ENCODE assay signal across 36 mouse cellular contexts in genomic region chr4:147977726-147978125, GRCm38 (mm10). TPM values are rescaled to one million over a fixed set of nuclear protein-coding genes. Genes with fewer than 3 reads are reported as not detected.
"Had no signal": no experiment of that assay in that cellular context is flagged by ENCODE, and none has a peak within 500 bp of the region (broad histone marks: within the 10 kb centered on the region; RNA-seq: fewer than 3 reads in every experiment).

No protein-coding gene starts in this region.

- H3K9ac ChIP-seq: heart, embryonic 12.5 days; hindbrain, embryonic 12.5 days; hindbrain, embryonic 14.5 days; intestine, embryonic 15.5 days; limb, embryonic 13.5 days; limb, embryonic 15.5 days; liver, embryonic 12.5 days; liver, embryonic 14.5 days had no signal

- H3K27me3 ChIP-seq: hindbrain, embryonic 12.5 days; intestine, embryonic 15.5 days; limb, embryonic 13.5 days; limb, embryonic 15.5 days had no signal

- DNase-seq: gastrocnemius, adult 2 months; gastrocnemius, postnatal 10 days; gastrocnemius, postnatal 25 days; heart, adult 18-20 months; heart, postnatal 10 days; heart, postnatal 4 days; kidney, postnatal 25 days; layer of hippocampus, adult 9-11 months; layer of hippocampus, postnatal 36 days; left cerebral cortex, postnatal 4 days; lung, adult 18-20 months had no signal

- H3K27ac ChIP-seq: gastrocnemius, adult 2 months; heart, embryonic 10.5 days; hindbrain, embryonic 10.5 days; hindbrain, embryonic 12.5 days; hindbrain, embryonic 14.5 days; intestine, embryonic 15.5 days; kidney, postnatal 0 days; limb, embryonic 13.5 days; limb, embryonic 15.5 days; liver, embryonic 12.5 days; liver, embryonic 14.5 days had no signal

- H3K4me2 ChIP-seq: heart, embryonic 12.5 days; hindbrain, embryonic 12.5 days; hindbrain, embryonic 14.5 days; intestine, embryonic 15.5 days; limb, embryonic 13.5 days; limb, embryonic 15.5 days; liver, embryonic 12.5 days had no signal

- H3K36me3 ChIP-seq: heart, embryonic 10.5 days; heart, embryonic 12.5 days; hindbrain, embryonic 10.5 days; hindbrain, embryonic 12.5 days; intestine, embryonic 15.5 days; limb, embryonic 13.5 days; limb, embryonic 15.5 days; liver, embryonic 12.5 days had no signal

- H3K9me3 ChIP-seq: heart, embryonic 10.5 days; hindbrain, embryonic 10.5 days; hindbrain, embryonic 12.5 days; intestine, embryonic 15.5 days; limb, embryonic 13.5 days; limb, embryonic 15.5 days; liver, embryonic 12.5 days had no signal

- H3K4me1 ChIP-seq: heart, embryonic 10.5 days; heart, embryonic 12.5 days; hindbrain, embryonic 10.5 days; hindbrain, embryonic 12.5 days; intestine, embryonic 15.5 days; limb, embryonic 13.5 days; limb, embryonic 15.5 days had no signal

- H3K4me3 ChIP-seq: gastrocnemius, adult 2 months; heart, embryonic 10.5 days; heart, embryonic 12.5 days; hindbrain, embryonic 10.5 days; hindbrain, embryonic 12.5 days; intestine, embryonic 15.5 days; limb, embryonic 13.5 days; limb, embryonic 15.5 days; liver, embryonic 12.5 days had no signal

- ATAC-seq: hindbrain, embryonic 16.5 days; inflammation-experienced regulatory T-cells, adult 6 months; intestine, embryonic 15.5 days; intestine, postnatal 0 days; liver, embryonic 12.5 days had no signal

RNA-seq across cellular contexts. Expression of gene Nppb, which starts 7.9 kb away (rescaled TPM):
- total RNA-seq: gastrocnemius, adult 2 months; gastrocnemius, postnatal 10 days; gastrocnemius, postnatal 25 days; gastrocnemius, postnatal 4 days; granulocyte monocyte progenitor cell, adult 5-6 weeks; layer of hippocampus, adult 8-10 months; layer of hippocampus, postnatal 14 days; layer of hippocampus, postnatal 36 days; left cerebral cortex, adult 18-20 months; left cerebral cortex, adult 8-10 months; left cerebral cortex, postnatal 10 days; left cerebral cortex, postnatal 25 days; left cerebral cortex, postnatal 4 days; liver, adult 2 months had no signal
- polyA plus RNA-seq: hindbrain, embryonic 10.5 days; inflammation-experienced regulatory T-cells, adult 6 months; intestine, embryonic 15.5 days; intestine, postnatal 0 days; kidney, postnatal 0 days; limb, embryonic 11.5 days; limb, embryonic 13.5 days; liver, adult 2 months; liver, embryonic 12.5 days; liver, embryonic 14.5 days; liver, embryonic 16.5 days had no signal

RNA-seq across cellular contexts. Expression of gene Nppa, which starts 22.8 kb away (rescaled TPM):
- total RNA-seq: gastrocnemius, adult 2 months; gastrocnemius, postnatal 10 days; gastrocnemius, postnatal 25 days; gastrocnemius, postnatal 4 days; granulocyte monocyte progenitor cell, adult 5-6 weeks; layer of hippocampus, postnatal 36 days; liver, adult 2 months had no signal
- polyA plus RNA-seq: inflammation-experienced regulatory T-cells, adult 6 months; intestine, embryonic 15.5 days; kidney, postnatal 0 days; limb, embryonic 13.5 days; limb, embryonic 15.5 days; liver, adult 2 months; liver, embryonic 14.5 days; liver, embryonic 16.5 days had no signal
